Mouse (Mus musculus) CD4-positive helper T cell, adult 2 months (primary cell): ENCODE data around the gene 1700023F06Rik.

ENCODE experiments used
- DNase-seq: peaks from one replicate; pipeline ENCODE4 v3.0.0-alpha.2; 2012; ENCODE audit warnings: low read depth, missing footprints, low spot score

Gene 1700023F06Rik

DNA sequence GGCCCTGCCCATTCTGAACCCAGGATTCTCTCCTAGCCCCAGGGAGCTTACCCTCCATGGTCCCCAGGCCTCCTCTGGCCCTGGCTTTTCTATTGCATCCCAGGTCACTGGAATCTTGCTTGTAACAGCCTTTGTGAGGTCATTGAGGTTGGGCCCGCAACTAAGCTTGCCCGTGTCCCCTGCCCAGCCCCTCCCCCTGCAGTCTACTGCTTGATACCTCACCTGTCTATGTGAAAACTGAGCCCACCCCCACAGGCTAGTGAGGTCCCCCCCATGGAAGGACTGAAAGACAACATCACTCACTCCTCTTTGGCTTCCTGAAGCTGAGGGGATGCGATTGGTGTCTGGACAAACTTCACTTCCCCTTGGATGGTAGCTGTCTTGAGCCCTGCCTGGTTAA, at the start of gene 1700023F06Rik:
Gene 1700023F06Rik, minus strand, starts transcription at position 101 of the 400 bp plus-strand sequence.
- no peak for DNase-seq

- DNase-seq, result no peak
Measured at GRCm38 (mm10) chr11:103257938-103258481, 49.7 kb upstream of the 1700023F06Rik start.

- DNase-seq, result peak; percentile 23
Measured at GRCm38 (mm10) chr11:103253605-103254004, 45.2 kb upstream of the 1700023F06Rik start.

DNA sequence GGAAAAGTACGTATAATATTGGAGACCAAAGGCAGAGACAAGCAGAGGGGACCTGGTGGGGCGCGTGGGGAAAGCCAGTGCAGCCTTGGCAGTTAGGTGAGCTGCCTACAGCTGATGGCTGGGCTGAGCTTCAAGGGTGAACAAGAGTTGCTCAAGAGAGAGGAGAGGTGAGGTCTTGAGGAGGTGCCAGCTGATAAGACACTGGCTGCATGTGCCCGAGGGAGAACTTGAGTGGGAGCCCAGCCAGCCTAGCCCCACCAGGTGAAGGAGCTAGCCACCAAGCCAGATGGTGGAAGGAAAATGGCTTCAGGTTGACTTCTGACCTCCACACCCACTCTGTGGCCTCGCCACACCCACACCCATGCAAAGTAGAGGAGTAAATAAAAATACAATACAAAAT, 44.0 kb upstream of the 1700023F06Rik start:
- DNase-seq, result no peak

DNA sequence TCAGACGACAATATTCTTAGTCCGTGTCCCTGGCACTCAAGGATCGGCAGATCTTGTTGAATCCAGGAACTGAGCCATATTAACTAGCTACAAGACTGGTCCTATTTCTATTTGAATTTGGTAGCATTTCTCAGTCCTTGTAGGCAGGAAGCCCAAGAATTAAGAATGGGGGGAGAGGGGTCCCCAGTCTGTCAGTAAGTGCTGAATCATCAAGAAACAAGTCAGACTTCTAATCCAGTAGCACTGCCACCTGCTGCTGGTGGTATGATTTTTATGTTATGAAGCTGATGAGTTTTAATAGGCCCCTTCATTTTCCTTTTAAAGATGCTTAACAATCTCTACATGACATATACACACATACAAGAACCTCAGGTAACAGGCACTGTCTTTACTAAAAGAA, 42.0 kb upstream of the 1700023F06Rik start:
- no peak for DNase-seq

DNA sequence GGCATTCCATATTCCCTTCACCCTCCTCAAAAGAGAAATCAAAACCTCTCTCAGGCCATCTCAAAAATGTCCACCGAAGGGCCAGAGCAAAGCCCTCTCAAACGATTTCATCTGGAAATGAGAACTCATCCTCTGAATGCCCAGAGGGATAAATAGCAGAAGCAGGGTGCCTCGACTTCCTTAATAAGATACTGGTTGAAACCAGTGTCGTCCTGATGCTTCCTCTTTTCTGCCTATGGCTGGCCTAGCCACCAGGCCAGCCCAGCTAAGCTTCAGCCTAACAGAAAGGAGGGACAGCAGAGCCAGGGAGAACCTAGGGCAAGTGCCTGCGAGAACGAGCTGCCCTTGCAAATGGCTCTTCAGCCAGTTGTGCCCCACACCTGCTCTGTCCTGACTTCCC, 41.2 kb upstream of the 1700023F06Rik start:
- no peak for DNase-seq

DNA sequence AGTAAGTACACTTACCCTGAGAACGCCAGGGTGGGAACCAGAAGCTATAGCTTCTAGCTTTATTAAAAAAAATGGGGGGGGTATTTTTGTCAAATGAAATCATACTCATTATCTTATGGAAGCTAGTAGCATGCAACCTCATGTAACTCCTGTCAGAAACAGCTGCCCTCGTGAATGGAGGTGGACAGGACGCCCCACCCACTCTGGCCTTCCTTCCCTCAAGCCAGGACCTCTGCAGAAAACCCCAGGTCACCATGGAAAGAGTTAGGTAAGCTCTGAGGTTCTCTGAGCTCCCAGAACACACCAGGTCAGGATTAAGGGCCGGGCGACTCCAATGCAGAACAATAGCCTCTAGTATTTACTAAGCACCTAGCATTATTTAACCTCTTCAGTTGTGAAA, 40.5 kb upstream of the 1700023F06Rik start:
- DNase-seq, result no peak

GRCm38 (mm10) chr11:103247504-103248177, 39.3 kb upstream of the 1700023F06Rik start:
- no peak for DNase-seq

DNA sequence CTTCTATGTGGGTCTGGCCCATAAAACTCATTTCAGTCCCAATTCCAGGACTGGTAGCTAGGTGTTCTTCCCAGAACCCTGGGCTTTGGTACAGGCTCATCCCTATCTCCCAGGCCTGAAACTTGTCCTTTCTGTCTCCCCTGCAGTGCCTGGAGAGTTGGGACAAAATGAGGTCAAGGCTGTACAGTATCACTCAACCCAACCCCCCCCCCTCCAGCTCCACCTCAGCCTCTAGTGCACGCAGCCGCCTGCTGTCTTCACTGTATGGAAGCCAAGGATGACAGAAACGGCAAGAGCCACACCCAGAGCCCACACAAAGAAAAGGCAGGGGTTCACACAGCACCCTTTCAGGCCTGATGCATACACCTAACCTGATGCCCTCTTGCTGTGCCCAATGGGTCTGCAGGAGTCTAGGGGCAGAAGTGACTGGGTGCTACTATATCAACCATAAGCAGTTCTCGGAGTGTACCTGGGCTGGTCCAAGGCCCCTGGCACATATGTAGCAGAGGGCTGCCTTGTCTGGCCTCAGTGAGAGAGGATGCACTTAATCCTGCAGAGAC, 38.5 kb upstream of the 1700023F06Rik start:
- no peak for DNase-seq

- DNase-seq, result no peak
Measured at GRCm38 (mm10) chr11:103246081-103246730, 37.8 kb upstream of the 1700023F06Rik start.

GRCm38 (mm10) chr11:103244856-103245255, 36.5 kb upstream of the 1700023F06Rik start:
- DNase-seq, result no peak

DNA sequence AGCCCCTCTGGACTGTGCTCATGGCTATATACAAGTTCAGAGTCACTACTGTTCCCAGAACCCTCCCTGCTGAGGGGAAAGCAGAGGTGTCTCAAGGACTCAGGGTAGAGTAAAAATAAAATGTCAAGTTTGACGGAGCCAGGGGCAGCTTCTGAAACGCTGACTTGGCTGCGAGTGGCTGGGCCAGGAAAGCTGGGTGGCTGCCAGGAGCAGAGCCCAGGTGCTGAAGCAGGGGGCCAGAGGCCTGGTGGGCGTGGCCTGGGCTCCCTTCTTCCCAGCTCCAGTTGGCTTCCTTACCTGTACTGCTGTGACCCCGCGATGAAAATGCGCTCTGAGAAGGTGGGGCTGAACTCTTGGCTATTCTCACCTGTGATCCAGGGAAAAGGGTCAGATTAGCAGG, 32.4 kb upstream of the 1700023F06Rik start:
- no peak for DNase-seq

GRCm38 (mm10) chr11:103237757-103238156, 29.4 kb upstream of the 1700023F06Rik start:
- DNase-seq, result no peak

DNA sequence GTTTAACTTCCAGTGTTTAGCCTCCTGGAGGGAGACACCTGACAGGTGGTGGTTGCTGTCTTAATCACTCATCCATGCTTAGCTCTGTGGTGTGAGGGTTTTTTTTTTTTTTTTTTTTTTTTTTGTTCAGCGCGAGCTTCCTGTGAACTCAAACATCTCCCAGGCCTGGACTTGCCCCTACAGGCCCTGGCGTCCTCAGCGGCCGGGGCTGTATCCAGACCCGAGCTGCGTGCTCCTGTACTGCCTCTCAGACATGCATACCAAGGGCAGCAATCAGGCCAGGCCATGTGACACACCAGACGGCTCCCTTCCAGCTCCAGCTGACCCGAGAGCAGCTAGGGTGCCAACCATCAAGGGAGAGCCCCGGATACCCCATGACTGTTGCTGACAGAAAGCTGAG, 28.5 kb upstream of the 1700023F06Rik start:
- DNase-seq, result no peak

DNA sequence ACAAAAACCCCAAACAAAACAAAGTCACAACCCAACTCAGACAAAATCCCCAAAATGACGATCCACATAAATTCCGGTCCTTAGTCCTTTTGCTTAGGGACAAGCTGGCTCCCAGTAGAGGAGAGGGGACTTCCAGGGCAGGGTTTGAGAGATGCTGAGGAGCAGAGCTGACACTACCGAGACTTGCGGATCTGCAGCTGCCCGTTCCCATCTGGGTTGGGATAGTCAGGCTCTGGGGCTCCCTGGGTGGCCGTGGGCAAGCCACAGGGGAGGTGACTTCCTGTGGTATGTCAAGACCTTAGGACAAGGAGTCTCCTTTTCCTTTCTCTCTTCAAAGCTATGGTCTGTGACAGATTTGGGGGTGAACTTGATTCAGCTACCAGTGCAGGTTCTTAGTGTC, 28.1 kb upstream of the 1700023F06Rik start:
- DNase-seq, result no peak

DNA sequence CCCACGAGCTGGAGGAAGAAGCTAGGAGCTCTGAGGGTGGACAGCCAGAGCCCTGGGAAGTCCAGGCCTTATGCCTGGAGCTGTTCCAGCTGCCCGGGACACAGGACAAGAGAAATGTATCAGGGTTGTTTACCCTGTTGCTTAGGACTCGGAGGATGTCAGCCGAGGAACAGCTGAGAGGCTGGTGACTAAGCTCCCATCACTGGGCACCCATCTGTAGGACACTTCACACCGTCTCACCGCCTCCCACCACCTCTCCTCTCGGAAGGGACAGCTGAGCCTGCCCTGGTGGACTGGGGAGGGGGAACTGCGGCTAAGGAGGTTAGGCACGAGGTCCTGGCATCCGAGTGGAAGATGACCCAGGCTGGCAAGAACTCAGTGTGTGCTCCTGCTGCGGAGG, 27.3 kb upstream of the 1700023F06Rik start:
- no peak for DNase-seq

DNA sequence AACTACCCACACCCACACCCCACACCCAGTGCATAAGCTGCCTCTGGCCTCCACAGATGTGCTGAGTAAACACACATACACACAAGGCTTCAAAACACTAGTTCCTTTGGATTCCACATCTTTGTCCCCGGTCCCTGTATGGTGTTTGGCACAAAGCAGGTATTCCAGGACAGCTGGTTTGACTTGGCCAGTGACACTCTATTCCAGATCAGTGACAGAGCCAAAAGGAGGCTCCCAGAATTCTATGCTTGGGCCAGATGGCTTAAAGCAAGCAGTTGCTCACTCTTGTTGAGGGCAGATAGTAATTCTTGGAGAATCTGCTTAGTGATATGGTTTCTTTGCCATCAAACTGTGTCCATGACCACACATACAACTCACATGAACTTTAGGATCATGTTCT, 26.1 kb upstream of the 1700023F06Rik start:
- no peak for DNase-seq

GRCm38 (mm10) chr11:103232966-103233365, 24.6 kb upstream of the 1700023F06Rik start:
- DNase-seq, result peak; percentile 72

DNA sequence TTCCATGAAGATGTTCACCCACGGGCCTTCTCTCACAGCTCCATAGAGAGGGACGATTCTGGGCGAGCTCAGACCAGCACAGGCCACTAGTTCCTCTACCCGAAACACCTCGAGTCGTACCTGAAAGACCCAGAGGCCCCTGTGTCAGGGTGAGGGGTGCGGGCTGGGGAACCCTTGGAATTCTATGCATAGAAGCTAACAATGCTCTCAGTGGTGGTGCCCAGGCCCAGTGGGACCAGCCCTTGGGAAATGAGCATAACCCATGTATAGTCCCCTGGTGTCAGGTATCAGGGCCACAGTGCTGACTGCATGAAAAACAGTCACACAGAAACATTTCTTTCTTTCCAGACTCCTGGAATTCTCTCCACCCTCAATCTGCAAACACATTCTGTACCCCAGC, 23.0 kb upstream of the 1700023F06Rik start:
- no peak for DNase-seq

DNA sequence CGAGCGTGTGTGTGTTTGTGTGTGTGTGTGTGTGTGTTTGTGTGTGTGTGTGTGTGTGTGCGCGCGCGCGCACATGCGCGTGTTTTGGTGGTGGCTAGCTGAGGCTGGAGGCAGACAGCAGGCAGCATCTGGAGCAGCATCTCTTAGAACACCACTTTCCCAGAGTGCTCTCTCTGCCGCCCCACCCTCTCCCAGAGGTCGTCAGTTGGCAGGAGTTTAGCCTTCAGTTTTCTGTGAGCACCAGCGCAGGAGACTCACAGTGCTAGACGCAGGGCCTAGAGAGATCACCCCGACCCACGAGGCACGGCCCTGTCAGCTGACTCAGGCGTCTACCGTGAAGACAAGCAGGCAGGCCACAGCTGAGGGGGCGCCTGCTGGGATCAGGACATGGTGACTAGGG, 22.3 kb upstream of the 1700023F06Rik start:
- DNase-seq, result no peak

DNA sequence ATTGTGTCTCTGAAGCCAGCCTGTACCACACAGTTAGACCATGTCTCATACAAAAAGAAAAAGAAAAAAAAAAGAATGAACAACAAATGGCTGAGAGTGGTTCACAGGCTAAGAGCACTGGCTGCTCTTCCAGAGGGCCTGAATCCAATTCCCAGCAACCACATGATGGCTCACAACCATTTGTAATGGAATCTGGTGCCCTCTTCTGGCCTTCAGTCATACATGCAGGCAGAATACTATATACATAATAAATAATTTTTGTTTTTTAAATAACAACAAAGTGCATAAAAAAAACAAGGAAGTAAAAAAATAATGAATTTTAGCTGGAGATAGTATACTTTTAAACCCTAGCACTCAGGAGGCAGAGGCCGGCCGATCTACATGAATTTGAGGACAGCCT, 21.2 kb upstream of the 1700023F06Rik start:
- no peak for DNase-seq

- DNase-seq, result no peak
Measured at GRCm38 (mm10) chr11:103223951-103224456, 15.6 kb upstream of the 1700023F06Rik start.

- no peak for DNase-seq
Measured at GRCm38 (mm10) chr11:103223444-103223843, 15.1 kb upstream of the 1700023F06Rik start.
